Mouse (Mus musculus) midbrain, embryonic 12.5 days (tissue): ENCODE data around the gene Gm10306. TPM values are rescaled to one million over a fixed set of nuclear protein-coding genes. Genes with fewer than 3 reads are reported as not detected.

Source experiments
- polyA plus RNA-seq: library from polyadenylated mRNA; unstranded; fragments of >200 nt; fragmentation: Nextera tagmentation; extraction: Ambion mirVana; gene quantifications from 2 replicates; pipeline ENCODE4 v1.2.1, GENCODE M21; 2016

The Gm10306 gene
- polyA plus RNA-seq, 1 experiment from 2014 or later: 0.88 TPM

Other genes with a start within 250 kb of the Gm10306 start
- gene Caap1, start 250 bp downstream of the Gm10306 start, polyA plus RNA-seq: 37.7 and 39.2 TPM in 2 replicates
- 95.1 and 101 TPM in 2 replicates for gene Plaa, start 46.7 kb downstream of the Gm10306 start, polyA plus RNA-seq
- gene Ift74, start 57.9 kb downstream of the Gm10306 start, polyA plus RNA-seq: 57.4 and 66.5 TPM in 2 replicates
- 0.89 and 1.1 TPM in 2 replicates for gene Lrrc19, start 93.6 kb downstream of the Gm10306 start, polyA plus RNA-seq
- 8.6 and 10.1 TPM in 2 replicates for gene Tek, start 182.7 kb downstream of the Gm10306 start, polyA plus RNA-seq